Mouse (Mus musculus) small intestine, adult 2 months (tissue): ENCODE measurements around the gene Usp4. TPM values are rescaled to one million over a fixed set of nuclear protein-coding genes. Genes with fewer than 3 reads are reported as not detected.
"Not testable (repeated sequence)": the region's sequence is repeated elsewhere in the genome, so short reads cannot be mapped to it uniquely, and the experiment has no call there.

Experiments used
- H3K27ac ChIP-seq: fragments of 200-500 bp; 2 replicates; pipeline ENCODE4 v1.5.1; 2012; ENCODE audit warnings: low read depth, low read length, control low read depth, inconsistent platforms; ENCODE audit not compliant: insufficient read depth
- H3K27me3 ChIP-seq: fragments of 200-500 bp; 2 replicates; pipeline ENCODE4 v1.6.1; 2012; ENCODE audit warnings: mild to moderate bottlenecking, moderate library complexity, low read length, inconsistent platforms; ENCODE audit not compliant: control insufficient read depth, insufficient read depth
- H3K36me3 ChIP-seq: fragments of 200-500 bp; 2 replicates; pipeline ENCODE4 v1.6.1; 2012; ENCODE audit warnings: mild to moderate bottlenecking, low read length, control low read depth, inconsistent platforms; ENCODE audit not compliant: control insufficient read depth, insufficient read depth
- H3K4me1 ChIP-seq: fragments of 200-500 bp; 2 replicates; pipeline ENCODE4 v1.6.1; 2012; ENCODE audit warnings: low read length, inconsistent platforms, mixed read lengths; ENCODE audit not compliant: control insufficient read depth, insufficient read depth, insufficient read length
- H3K4me3 ChIP-seq: fragments of 200-500 bp; 2 replicates; pipeline ENCODE4 v1.5.1; 2012; ENCODE audit warnings: low read depth, mild to moderate bottlenecking, control low read depth, inconsistent platforms, low read length, moderate library complexity
- CTCF ChIP-seq: fragments of 200-500 bp; IDR thresholded peaks from 2 replicates; pipeline ENCODE4 v1.5.1; 2012; ENCODE audit warnings: low read depth, mild to moderate bottlenecking, control low read depth, inconsistent platforms, low read length, moderate library complexity, mixed read lengths; ENCODE audit not compliant: insufficient replicate concordance, insufficient read length; ENCODE audit errors: extremely low read depth
- POLR2A ChIP-seq: fragments of 200-500 bp; IDR thresholded peaks from 2 replicates; pipeline ENCODE4 v1.6.1; 2012; ENCODE audit warnings: low read depth, mild to moderate bottlenecking, control low read depth, inconsistent platforms, low read length, moderate library complexity
- WGBS: fragments of 180-500 bp; shearing (Covaris S2); methylation state at CpG from one replicate; pipeline ENCODE4 v1.1.7; 2018; 5-methylcytosine and 5-hydroxymethylcytosine counted together
- polyA plus RNA-seq: library from polyadenylated mRNA; depleted of rRNA; stranded (reverse); fragments of >200 nt; gene quantifications from 2 replicates; pipeline ENCODE4 v1.2.3, GENCODE M21; 2012

Usp4 gene
- polyA plus RNA-seq, 1 experiment, result 66.3 TPM

DNA sequence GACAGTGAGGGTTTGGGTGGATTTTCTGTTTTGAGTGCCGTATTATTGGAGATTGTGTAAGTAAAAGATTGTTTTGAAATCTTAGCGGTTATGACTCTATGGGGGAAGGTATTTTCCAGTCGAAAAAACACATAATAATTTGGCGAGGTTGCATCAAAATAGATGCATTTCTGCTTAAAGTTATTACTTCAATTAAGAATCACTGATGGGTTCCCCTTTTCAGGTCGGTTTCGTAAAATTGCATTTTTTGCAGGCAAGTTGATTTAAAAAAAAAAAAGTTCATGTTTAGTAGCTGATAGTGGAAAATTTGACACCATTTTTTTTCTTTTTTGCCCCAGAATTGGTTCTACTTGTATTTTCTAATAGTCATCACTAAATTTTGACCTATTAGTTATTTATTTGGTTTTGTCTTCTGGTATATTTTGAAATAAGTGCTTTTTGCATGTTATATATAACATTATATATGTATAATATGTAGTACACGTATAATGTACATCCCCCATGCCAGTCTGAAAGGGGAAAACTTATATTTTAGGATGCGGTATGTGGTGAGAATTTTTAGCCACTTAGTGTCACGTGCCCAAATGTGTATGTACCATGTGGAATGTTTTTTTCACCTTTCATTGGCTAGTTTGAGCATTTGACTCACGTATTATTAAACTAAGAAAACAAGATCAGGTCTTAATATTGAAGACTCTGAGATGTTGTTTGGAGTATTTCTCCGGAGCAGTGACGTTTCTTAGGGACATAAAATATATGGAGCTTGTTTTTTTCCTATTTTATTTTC lies 40.4 kb upstream of the Usp4 start:
- peaks cover 15% of the 10 kb centered on the region for H3K36me3 ChIP-seq
- H3K27me3 ChIP-seq, result no peaks in the 10 kb centered on the region
- 1% methylated on average over 12 of the region's 12 CpGs for WGBS
- H3K27ac ChIP-seq, result peak overlapping the region; percentile 99
- TF ChIP-seq CTCF (no peak), POLR2A (no peak)
- H3K4me3 ChIP-seq, result peak overlapping the region; percentile 93
- H3K4me1 ChIP-seq, result peaks cover 7% of the 10 kb centered on the region; the same call in 1 of the 2 replicates

DNA sequence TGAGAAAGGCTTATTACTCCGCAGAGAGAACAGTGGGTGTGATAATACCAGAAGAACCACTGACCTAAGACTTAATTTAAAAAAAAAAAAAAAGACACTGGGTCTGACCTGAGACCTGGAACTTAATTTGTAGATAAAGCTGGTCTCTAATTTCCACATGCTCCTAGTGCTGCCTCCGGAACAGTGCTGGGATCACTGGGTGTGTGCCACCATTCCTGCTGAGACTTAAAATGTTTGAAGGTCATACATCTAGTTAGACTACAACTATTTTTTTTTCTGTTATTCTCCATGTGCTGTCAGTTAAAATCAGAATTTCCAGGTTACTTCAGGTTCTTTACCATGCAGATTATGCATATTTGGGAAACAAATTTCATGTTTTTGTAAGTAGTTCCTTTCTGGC lies 39.5 kb upstream of the Usp4 start:
- Histone ChIP-seq H3K4me1 (peaks cover 7% of the 10 kb centered on the region; the same call in 1 of the 2 replicates), H3K4me3 (no peak overlapping the region), H3K27ac (no peak overlapping the region), H3K36me3 (peaks cover 9% of the 10 kb centered on the region), H3K27me3 (no peaks in the 10 kb centered on the region)
- 5% methylated on average over 2 of the region's 2 CpGs for WGBS
- TF ChIP-seq POLR2A, result no peak
- no peak for TF ChIP-seq CTCF

DNA sequence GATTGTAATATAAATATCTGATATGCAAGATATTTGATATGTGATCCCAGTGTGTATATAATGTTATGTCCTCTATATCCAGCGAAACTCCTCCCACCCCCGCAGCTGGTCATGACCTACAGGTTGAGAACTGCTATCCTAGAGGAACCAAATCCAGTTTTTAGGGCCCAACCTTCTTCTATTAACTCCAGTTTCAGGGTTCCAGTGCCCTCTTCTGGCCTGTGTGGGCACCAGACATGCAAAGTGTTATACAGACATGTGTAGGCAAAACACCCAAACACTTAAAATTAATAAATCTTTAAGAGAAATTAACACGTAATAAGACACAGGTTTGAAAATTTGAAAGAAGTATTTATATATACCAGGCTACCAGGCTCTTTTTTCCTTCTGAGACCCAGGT lies 30.1 kb upstream of the Usp4 start:
- H3K27me3 ChIP-seq, result no peaks in the 10 kb centered on the region
- no peak overlapping the region for H3K27ac ChIP-seq
- no peak overlapping the region for H3K4me3 ChIP-seq
- TF ChIP-seq CTCF (no peak), POLR2A (no peak)
- H3K4me1 ChIP-seq, result no peaks in the 10 kb centered on the region
- peaks cover 17% of the 10 kb centered on the region for H3K36me3 ChIP-seq
- 88% methylated on average over 3 of the region's 3 CpGs for WGBS

DNA sequence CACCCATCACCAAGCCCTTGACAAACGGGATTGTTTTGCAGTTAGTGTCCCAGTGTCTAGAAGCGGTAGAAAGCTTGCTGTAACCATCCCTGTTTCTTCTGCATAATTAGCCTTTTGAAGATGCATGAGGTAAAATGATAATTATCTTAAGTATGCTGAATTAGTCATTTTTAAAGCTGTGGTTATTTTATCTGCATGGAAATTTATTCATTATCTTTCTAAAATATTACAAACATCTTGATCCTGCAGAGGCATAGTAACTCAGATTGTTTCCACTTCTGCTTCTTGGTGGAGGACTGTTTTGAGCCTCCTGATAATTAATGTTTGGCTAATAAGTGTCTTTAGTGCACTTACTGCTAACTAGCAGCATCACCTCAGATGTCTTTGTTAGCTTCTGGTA lies 29.2 kb upstream of the Usp4 start:
- no peaks in the 10 kb centered on the region for H3K27me3 ChIP-seq
- no peak overlapping the region for H3K27ac ChIP-seq
- 76% methylated on average over 2 of the region's 2 CpGs for WGBS
- peaks cover 17% of the 10 kb centered on the region for H3K36me3 ChIP-seq
- no peak for TF ChIP-seq POLR2A
- no peak for TF ChIP-seq CTCF
- H3K4me3 ChIP-seq, result no peak overlapping the region
- H3K4me1 ChIP-seq, result no peaks in the 10 kb centered on the region

DNA sequence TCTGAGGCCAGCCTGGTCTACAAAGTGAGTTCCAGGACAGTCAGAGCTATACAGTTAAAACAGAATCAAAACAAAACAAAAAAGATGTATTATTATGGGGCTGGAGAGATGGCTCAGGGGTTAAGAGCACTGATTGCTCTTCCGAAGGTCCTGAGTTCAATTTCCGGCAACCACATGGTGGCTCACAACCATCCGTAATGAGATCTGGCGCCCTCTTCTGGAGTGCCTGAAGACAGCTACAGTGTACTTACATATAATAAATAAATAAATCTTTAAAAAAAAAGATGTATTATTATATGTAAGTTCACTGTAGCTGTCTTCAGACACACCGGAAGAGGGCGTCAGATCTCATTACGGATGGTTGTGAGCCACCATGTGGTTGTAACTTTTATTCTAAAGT lies 25.6 kb upstream of the Usp4 start:
- H3K27me3 ChIP-seq, H3K4me3 ChIP-seq, H3K4me1 ChIP-seq, H3K27ac ChIP-seq: not testable (repeated sequence)
- WGBS, result 84% methylated on average over 7 of the region's 7 CpGs
- peaks cover 16% of the 10 kb centered on the region for H3K36me3 ChIP-seq

DNA sequence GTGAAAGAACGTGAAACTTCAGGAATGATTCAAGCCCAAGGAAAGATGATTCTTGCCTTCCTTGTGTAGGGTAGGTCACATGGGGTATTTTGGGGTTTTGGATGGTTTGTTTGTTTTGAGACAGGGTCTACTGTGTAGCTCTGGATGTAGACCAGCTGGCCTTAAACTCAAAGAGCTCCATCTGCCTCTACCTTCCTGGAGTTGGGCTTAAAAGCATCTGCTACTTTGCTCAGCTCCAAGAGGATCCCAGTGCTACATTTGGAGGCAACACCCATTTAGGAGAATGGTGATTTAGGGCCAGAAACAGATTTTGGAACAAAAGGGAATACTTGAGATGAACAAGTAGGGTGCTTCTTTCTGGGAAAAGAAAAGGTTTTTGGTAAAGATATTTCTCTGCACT lies 22.9 kb upstream of the Usp4 start:
- H3K27me3 ChIP-seq, result no peaks in the 10 kb centered on the region
- 80% methylated on average over 1 of the region's 1 CpGs for WGBS
- H3K4me1 ChIP-seq, result peaks cover 2% of the 10 kb centered on the region; the same call in 1 of the 2 replicates
- peaks cover 31% of the 10 kb centered on the region for H3K36me3 ChIP-seq
- H3K27ac ChIP-seq, result no peak overlapping the region
- H3K4me3 ChIP-seq, result no peak overlapping the region
- TF ChIP-seq CTCF, result no peak
- no peak for TF ChIP-seq POLR2A

DNA sequence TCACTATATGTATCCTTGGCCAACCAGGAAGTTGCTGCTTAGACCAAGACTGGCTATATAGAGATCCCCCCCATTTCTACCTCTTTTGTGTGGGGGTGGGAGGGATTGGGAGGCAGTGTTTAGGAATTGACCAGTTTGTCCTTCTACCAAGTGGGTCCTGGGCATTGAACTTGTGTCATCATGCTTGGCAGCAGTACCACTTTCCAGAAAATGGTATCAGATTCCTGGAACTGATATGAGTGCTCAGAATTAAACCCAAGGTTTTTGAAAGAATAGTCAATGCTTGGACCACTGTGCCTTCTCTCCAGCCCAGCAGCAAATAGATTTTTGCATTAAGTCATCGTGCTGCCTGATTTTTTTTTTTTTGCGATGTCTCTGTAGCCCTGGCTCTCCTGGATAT lies 21.8 kb upstream of the Usp4 start:
- Histone ChIP-seq H3K27me3 (no peaks in the 10 kb centered on the region), H3K4me1 (peaks cover 2% of the 10 kb centered on the region; the same call in 1 of the 2 replicates), H3K36me3 (peaks cover 35% of the 10 kb centered on the region), H3K4me3 (no peak overlapping the region), H3K27ac (no peak overlapping the region)
- TF ChIP-seq POLR2A (no peak), CTCF (no peak)
- 94% methylated on average over 2 of the region's 2 CpGs for WGBS
